Mouse (Mus musculus): ENCODE measurements around the gene Slc25a20. TPM values are rescaled to one million over a fixed set of nuclear protein-coding genes. Genes with fewer than 3 reads are reported as not detected.

The Slc25a20 gene
- polyA plus RNA-seq (2014; fragmentation: Illumina TruSeq; extraction: RNeasy Lipid Tissue Mini Kit (QIAGEN cat#74804); ENCODE audit: low replicate concordance) = 83.1 TPM

GRCm38 (mm10) chr9:108661677-108662612 lies at the start of gene Slc25a20:
TSS of gene Slc25a20 (plus strand) at chr9:108662088.

GRCm38 (mm10) chr9:108648611-108649560 lies 13.0 kb upstream of the Slc25a20 start, which contains the start of gene Arih2:
TSS of gene Arih2 (minus strand) at chr9:108649386.

GRCm38 (mm10) chr9:108689106-108689505 lies 27.2 kb downstream of the Slc25a20 start, which contains the start of gene Prkar2a:
TSS of gene Prkar2a (plus strand) at chr9:108689314.

Other genes starting within 250 kb of the Slc25a20 start
- gene Ccdc36, start 233.6 kb upstream of the Slc25a20 start, polyA plus RNA-seq (2014; fragmentation: Illumina TruSeq; extraction: RNeasy Lipid Tissue Mini Kit (QIAGEN cat#74804); ENCODE audit: low replicate concordance) = not detected
- not detected for gene BC048562, start 225.6 kb upstream of the Slc25a20 start, polyA plus RNA-seq (2014; fragmentation: Illumina TruSeq; extraction: RNeasy Lipid Tissue Mini Kit (QIAGEN cat#74804); ENCODE audit: low replicate concordance)
- gene Ccdc71, start 201.6 kb upstream of the Slc25a20 start, polyA plus RNA-seq (2014; fragmentation: Illumina TruSeq; extraction: RNeasy Lipid Tissue Mini Kit (QIAGEN cat#74804); ENCODE audit: low replicate concordance) = 2.2 TPM
- gene Klhdc8b, start 200.5 kb upstream of the Slc25a20 start, polyA plus RNA-seq (2014; fragmentation: Illumina TruSeq; extraction: RNeasy Lipid Tissue Mini Kit (QIAGEN cat#74804); ENCODE audit: low replicate concordance) = not detected
- 0.67 TPM for gene Lamb2, start 182.4 kb upstream of the Slc25a20 start, polyA plus RNA-seq (2014; fragmentation: Illumina TruSeq; extraction: RNeasy Lipid Tissue Mini Kit (QIAGEN cat#74804); ENCODE audit: low replicate concordance)
- 4.3 TPM for gene Usp19, start 171.5 kb upstream of the Slc25a20 start, polyA plus RNA-seq (2014; fragmentation: Illumina TruSeq; extraction: RNeasy Lipid Tissue Mini Kit (QIAGEN cat#74804); ENCODE audit: low replicate concordance)
- 84.5 TPM for gene Qars, start 154.4 kb upstream of the Slc25a20 start, polyA plus RNA-seq (2014; fragmentation: Illumina TruSeq; extraction: RNeasy Lipid Tissue Mini Kit (QIAGEN cat#74804); ENCODE audit: low replicate concordance)
- 34.9 TPM for gene Qrich1, start 145.3 kb upstream of the Slc25a20 start, polyA plus RNA-seq (2014; fragmentation: Illumina TruSeq; extraction: RNeasy Lipid Tissue Mini Kit (QIAGEN cat#74804); ENCODE audit: low replicate concordance)
- gene Impdh2, start 101.8 kb upstream of the Slc25a20 start, polyA plus RNA-seq (2014; fragmentation: Illumina TruSeq; extraction: RNeasy Lipid Tissue Mini Kit (QIAGEN cat#74804); ENCODE audit: low replicate concordance) = 13.3 TPM
- 2.7 TPM for gene Ndufaf3, start 94.7 kb upstream of the Slc25a20 start, polyA plus RNA-seq (2014; fragmentation: Illumina TruSeq; extraction: RNeasy Lipid Tissue Mini Kit (QIAGEN cat#74804); ENCODE audit: low replicate concordance)
- 2.3 TPM for gene Dalrd3, start 92.2 kb upstream of the Slc25a20 start, polyA plus RNA-seq (2014; fragmentation: Illumina TruSeq; extraction: RNeasy Lipid Tissue Mini Kit (QIAGEN cat#74804); ENCODE audit: low replicate concordance)
- gene Wdr6, start 83.3 kb upstream of the Slc25a20 start, polyA plus RNA-seq (2014; fragmentation: Illumina TruSeq; extraction: RNeasy Lipid Tissue Mini Kit (QIAGEN cat#74804); ENCODE audit: low replicate concordance) = 0.67 TPM
- gene P4htm, start 64.4 kb upstream of the Slc25a20 start, polyA plus RNA-seq (2014; fragmentation: Illumina TruSeq; extraction: RNeasy Lipid Tissue Mini Kit (QIAGEN cat#74804); ENCODE audit: low replicate concordance) = not detected
- gene Arih2, start 12.7 kb upstream of the Slc25a20 start, polyA plus RNA-seq (2014; fragmentation: Illumina TruSeq; extraction: RNeasy Lipid Tissue Mini Kit (QIAGEN cat#74804); ENCODE audit: low replicate concordance) = 36.2 TPM
- 264 TPM for gene Prkar2a, start 27.2 kb downstream of the Slc25a20 start, polyA plus RNA-seq (2014; fragmentation: Illumina TruSeq; extraction: RNeasy Lipid Tissue Mini Kit (QIAGEN cat#74804); ENCODE audit: low replicate concordance)
- gene Ip6k2, start 121.7 kb downstream of the Slc25a20 start, polyA plus RNA-seq (2014; fragmentation: Illumina TruSeq; extraction: RNeasy Lipid Tissue Mini Kit (QIAGEN cat#74804); ENCODE audit: low replicate concordance) = 206 TPM
- gene Nckipsd, start 146.3 kb downstream of the Slc25a20 start, polyA plus RNA-seq (2014; fragmentation: Illumina TruSeq; extraction: RNeasy Lipid Tissue Mini Kit (QIAGEN cat#74804); ENCODE audit: low replicate concordance) = 0.19 TPM
- not detected for gene Celsr3, start 164.2 kb downstream of the Slc25a20 start, polyA plus RNA-seq (2014; fragmentation: Illumina TruSeq; extraction: RNeasy Lipid Tissue Mini Kit (QIAGEN cat#74804); ENCODE audit: low replicate concordance)
- 23.9 TPM for gene Slc26a6, start 191.2 kb downstream of the Slc25a20 start, polyA plus RNA-seq (2014; fragmentation: Illumina TruSeq; extraction: RNeasy Lipid Tissue Mini Kit (QIAGEN cat#74804); ENCODE audit: low replicate concordance)

Data from small intestine, adult 10 weeks (tissue).